Mouse (Mus musculus): Measurements from ENCODE around the gene Ctso.

- no peak for TF ChIP-seq CTCF (IDR thresholded peaks at IDR 0.05)
- no peak for TF ChIP-seq EP300 (IDR thresholded peaks at IDR 0.05)
These were observed 52.7 kb downstream of the Ctso start for GRCm38 (mm10) chr3:81985100-81985499.

Measured in lung, postnatal 0 days (tissue).